Mouse (Mus musculus): Measurements from ENCODE around the gene Shh. TPM values are rescaled to one million over a fixed set of nuclear protein-coding genes. Genes with fewer than 3 reads are reported as not detected.

The Shh gene
- polyA plus RNA-seq, 1 experiment from 2014 or later: 0.20 TPM

DNA sequence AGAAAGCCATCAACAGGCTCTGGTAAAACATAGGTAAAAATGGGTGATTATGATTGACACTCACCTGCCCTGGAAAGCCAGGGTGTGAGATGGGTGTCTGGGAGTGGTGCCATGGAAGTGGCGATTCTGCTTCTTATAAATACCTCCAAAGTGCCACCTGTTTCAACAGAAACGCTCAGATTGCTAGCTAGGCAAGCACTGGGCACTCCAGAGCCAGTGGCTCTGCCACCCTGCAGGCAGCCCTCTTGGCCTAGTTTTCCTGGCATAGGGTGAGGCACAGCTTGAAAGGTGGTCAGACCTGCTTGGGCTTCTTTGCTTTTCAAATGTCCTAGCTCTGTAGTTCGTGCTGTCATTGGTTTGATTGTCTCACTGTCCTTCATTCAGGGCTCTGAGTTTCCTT is 53.0 kb downstream of the Shh start:
- ATAC-seq (ENCODE audit: insufficient number of reproducible peaks, low FRiP score, low TSS enrichment, low read depth): no peak
- Histone ChIP-seq H3K4me2 (no peak overlapping the region), H3K27me3 (no peaks in the 10 kb centered on the region), H3K9ac (no peak overlapping the region), H3K9me3 (no peaks in the 10 kb centered on the region), H3K4me1 (no peaks in the 10 kb centered on the region), H3K4me3 (no peak overlapping the region), H3K27ac (no peak overlapping the region), H3K36me3 (peaks cover 91% of the 10 kb centered on the region)
- 89% methylated on average over 3 of the region's 3 CpGs for WGBS

GRCm38 (mm10) chr5:28413533-28413932 is 53.5 kb downstream of the Shh start:
- H3K27ac ChIP-seq: no peak overlapping the region
- no peak overlapping the region for H3K4me2 ChIP-seq
- no peak overlapping the region for H3K4me3 ChIP-seq
- WGBS: 81% methylated on average over 5 of the region's 5 CpGs
- no peaks in the 10 kb centered on the region for H3K4me1 ChIP-seq
- no peaks in the 10 kb centered on the region for H3K27me3 ChIP-seq
- no peak overlapping the region for H3K9ac ChIP-seq
- peaks cover 92% of the 10 kb centered on the region for H3K36me3 ChIP-seq
- no peak for ATAC-seq (ENCODE audit: insufficient number of reproducible peaks, low FRiP score, low TSS enrichment, low read depth)
- no peaks in the 10 kb centered on the region for H3K9me3 ChIP-seq

GRCm38 (mm10) chr5:28412006-28412685 is 54.9 kb downstream of the Shh start:
- no peak overlapping the region for H3K9ac ChIP-seq
- no peak overlapping the region for H3K27ac ChIP-seq
- no peaks in the 10 kb centered on the region for H3K9me3 ChIP-seq
- no peaks in the 10 kb centered on the region for H3K27me3 ChIP-seq
- ATAC-seq (ENCODE audit: insufficient number of reproducible peaks, low FRiP score, low TSS enrichment, low read depth): no peak
- H3K36me3 ChIP-seq: peaks cover 92% of the 10 kb centered on the region
- H3K4me3 ChIP-seq: no peak overlapping the region
- WGBS: 89% methylated on average over 2 of the region's 2 CpGs
- H3K4me1 ChIP-seq: no peaks in the 10 kb centered on the region
- no peak overlapping the region for H3K4me2 ChIP-seq

Other genes starting within 250 kb of the Shh start
- gene Cnpy1, start 221.4 kb downstream of the Shh start, polyA plus RNA-seq (2015; fragmentation: Nextera tagmentation; extraction: Ambion mirVana): not detected in 2 replicates
- gene Rbm33, start 150.1 kb downstream of the Shh start, polyA plus RNA-seq (2015; fragmentation: Nextera tagmentation; extraction: Ambion mirVana): 9.4 and 11.3 TPM in 2 replicates